Mouse (Mus musculus) neural tube, embryonic 13.5 days (tissue): ENCODE results near the gene Ankrd55. TPM values are rescaled to one million over a fixed set of nuclear protein-coding genes. Genes with fewer than 3 reads are reported as not detected.
A peak's percentile ranks its signal among the peaks of the same experiment; 100 is the strongest.
"Not testable (repeated sequence)": the region's sequence is repeated elsewhere in the genome, so short reads cannot be mapped to it uniquely, and the experiment has no call there.

Experiments used
- ATAC-seq: fragments of 200-750 bp; cut with Nextera tagmentation; 2 replicates; pipeline ENCODE4 v1.8.0; 2017; ENCODE audit warnings: low read depth, mild to moderate bottlenecking, moderate TSS enrichment, moderate library complexity
- H3K27ac ChIP-seq: fragments of 300-500 bp; sonication (generic); replicated peaks from 2 replicates; pipeline ENCODE4 v1.5.1; 2015; ENCODE audit warnings: moderate library complexity, mild to moderate bottlenecking, inconsistent platforms
- H3K27me3 ChIP-seq: fragments of 300-500 bp; sonication (generic); 2 replicates; pipeline ENCODE4 v1.6.1; 2015; ENCODE audit warnings: mild to moderate bottlenecking, inconsistent platforms
- H3K36me3 ChIP-seq: fragments of 300-500 bp; sonication (generic); 2 replicates; pipeline ENCODE4 v1.6.1; 2015; ENCODE audit warnings: mild to moderate bottlenecking, inconsistent platforms
- H3K4me1 ChIP-seq: fragments of 300-500 bp; sonication (generic); replicated peaks from 2 replicates; pipeline ENCODE4 v1.6.1; 2015; ENCODE audit warnings: inconsistent platforms
- H3K4me2 ChIP-seq: fragments of 300-500 bp; sonication (generic); 2 replicates; pipeline ENCODE4 v1.6.1; 2015; ENCODE audit warnings: inconsistent platforms, mild to moderate bottlenecking, moderate library complexity
- H3K4me3 ChIP-seq: fragments of 300-500 bp; sonication (generic); 2 replicates; pipeline ENCODE4 v1.5.1; 2015; ENCODE audit warnings: mild to moderate bottlenecking, inconsistent platforms
- H3K9ac ChIP-seq: fragments of 300-500 bp; sonication (generic); 2 replicates; pipeline ENCODE4 v1.6.1; 2015; ENCODE audit warnings: moderate library complexity, mild to moderate bottlenecking, inconsistent platforms
- H3K9me3 ChIP-seq: fragments of 300-500 bp; sonication (generic); 2 replicates; pipeline ENCODE4 v1.6.1; 2016; ENCODE audit warnings: inconsistent platforms
- WGBS: fragments of 180-500 bp; shearing (Covaris S2); methylation state at CpG from one replicate; pipeline ENCODE4 v1.1.7; 2015; 5-methylcytosine and 5-hydroxymethylcytosine counted together
- polyA plus RNA-seq: library from polyadenylated mRNA; unstranded; fragments of >200 nt; fragmentation: Nextera tagmentation; extraction: Ambion mirVana; gene quantifications from 2 replicates; pipeline ENCODE4 v1.2.1, GENCODE M21; 2015

Ankrd55 gene
- polyA plus RNA-seq, 1 experiment from 2014 or later: 4.2 TPM

DNA sequence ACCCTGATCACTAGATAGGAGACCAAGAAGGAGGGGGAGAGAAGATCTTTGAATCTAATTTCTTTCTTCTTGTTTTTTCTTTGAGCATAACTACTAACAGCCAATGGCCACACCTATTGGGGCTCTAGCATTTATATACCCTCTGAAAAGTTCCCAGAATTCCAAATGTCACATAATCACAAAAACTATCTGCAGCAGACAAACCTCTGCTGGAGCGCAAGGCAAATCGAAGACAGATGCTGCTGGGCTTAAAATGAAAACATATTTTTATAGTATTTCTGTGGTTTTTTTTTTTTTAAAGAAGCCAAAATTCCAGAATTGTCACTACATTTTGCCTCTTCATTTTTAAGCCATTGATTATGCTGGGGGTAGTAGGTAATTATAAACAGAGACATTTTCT is 15.2 kb downstream of the Ankrd55 start:
- ATAC-seq: no peak
- H3K4me3 ChIP-seq: no peak overlapping the region
- no peaks in the 10 kb centered on the region for H3K36me3 ChIP-seq
- H3K9ac ChIP-seq: no peak overlapping the region
- H3K27ac ChIP-seq: no peak overlapping the region
- no peaks in the 10 kb centered on the region for H3K27me3 ChIP-seq
- no peak overlapping the region for H3K4me2 ChIP-seq
- H3K4me1 ChIP-seq: no peaks in the 10 kb centered on the region
- WGBS: 94% methylated on average over 2 of the region's 2 CpGs
- H3K9me3 ChIP-seq: no peaks in the 10 kb centered on the region

DNA sequence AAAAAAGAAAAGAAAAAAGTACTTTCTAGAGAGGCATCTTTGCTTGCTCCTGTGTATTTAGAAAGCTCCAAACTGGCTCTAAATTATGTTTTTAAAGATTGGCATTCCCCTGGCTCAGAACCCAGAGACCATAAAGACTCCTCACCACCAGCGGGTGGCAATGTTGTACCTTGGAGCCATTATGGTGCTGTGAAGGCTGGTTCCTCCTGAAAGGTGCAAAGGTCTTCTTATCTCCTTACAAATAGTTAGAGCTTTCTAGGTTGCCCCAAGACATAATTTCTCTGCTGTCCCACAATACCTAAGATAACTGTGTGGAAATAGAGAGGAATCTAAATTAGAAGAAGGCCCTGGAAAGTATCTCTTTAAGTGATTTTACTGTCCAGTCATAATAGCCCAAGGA is 20.4 kb downstream of the Ankrd55 start:
- Histone ChIP-seq H3K9me3 (no peaks in the 10 kb centered on the region), H3K27me3 (no peaks in the 10 kb centered on the region), H3K36me3 (no peaks in the 10 kb centered on the region), H3K27ac (no peak overlapping the region), H3K4me2 (no peak overlapping the region), H3K9ac (no peak overlapping the region), H3K4me3 (no peak overlapping the region), H3K4me1 (no peaks in the 10 kb centered on the region)
- WGBS: 29% methylated on average over 1 of the region's 1 CpGs
- no peak for ATAC-seq

DNA sequence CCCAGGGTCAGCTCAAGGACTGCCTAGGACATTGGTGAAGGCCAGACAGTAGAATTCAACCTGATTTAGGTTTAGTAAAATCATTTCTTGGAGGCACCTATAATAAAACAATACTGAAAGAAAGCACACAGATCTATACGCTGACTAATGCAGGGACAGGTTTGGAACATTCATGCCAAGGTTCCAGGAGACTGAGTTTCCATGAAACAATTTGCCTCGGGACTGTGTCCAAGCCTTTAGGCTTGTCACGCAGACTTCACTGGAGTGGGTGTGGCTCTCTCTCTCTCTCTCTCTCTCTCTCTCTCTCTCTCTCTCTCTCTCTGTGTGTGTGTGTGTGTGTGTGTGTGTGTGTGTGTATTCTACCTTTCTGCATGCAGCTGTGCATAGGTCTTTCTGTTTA is 23.4 kb downstream of the Ankrd55 start:
- not testable (repeated sequence) for H3K27me3 ChIP-seq, H3K9ac ChIP-seq, H3K4me1 ChIP-seq, H3K27ac ChIP-seq, H3K9me3 ChIP-seq, H3K4me3 ChIP-seq, H3K4me2 ChIP-seq, H3K36me3 ChIP-seq, ATAC-seq
- WGBS: 81% methylated on average over 3 of the region's 3 CpGs

DNA sequence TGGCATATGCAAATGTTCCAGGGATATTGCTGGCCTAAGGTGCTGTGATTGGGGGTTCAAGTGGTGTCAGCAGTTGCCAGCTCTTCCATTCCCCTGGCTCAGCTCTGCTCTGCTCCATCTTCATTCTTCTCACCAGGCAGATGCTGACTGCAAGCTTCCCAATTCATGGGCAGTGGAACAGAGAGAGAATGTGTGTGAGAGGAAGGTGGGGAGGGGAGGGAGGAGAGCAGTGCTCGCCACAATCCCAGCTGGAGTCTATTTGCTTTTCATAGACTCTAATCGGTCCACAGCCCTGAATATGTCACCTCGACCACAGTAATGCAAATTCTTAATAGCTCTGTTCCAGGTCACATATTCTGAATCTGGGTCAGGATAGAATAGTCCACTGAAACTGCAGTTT is 27.2 kb downstream of the Ankrd55 start:
- no peak overlapping the region for H3K4me3 ChIP-seq
- no peak overlapping the region for H3K27ac ChIP-seq
- ATAC-seq: no peak
- H3K4me2 ChIP-seq: no peak overlapping the region
- H3K9ac ChIP-seq: no peak overlapping the region
- no peaks in the 10 kb centered on the region for H3K4me1 ChIP-seq
- no peaks in the 10 kb centered on the region for H3K27me3 ChIP-seq
- no peaks in the 10 kb centered on the region; the same call in 1 of the 2 replicates for H3K9me3 ChIP-seq
- peaks cover 4% of the 10 kb centered on the region; the same call in 1 of the 2 replicates for H3K36me3 ChIP-seq
- WGBS: 6% methylated on average over 3 of the region's 3 CpGs

DNA sequence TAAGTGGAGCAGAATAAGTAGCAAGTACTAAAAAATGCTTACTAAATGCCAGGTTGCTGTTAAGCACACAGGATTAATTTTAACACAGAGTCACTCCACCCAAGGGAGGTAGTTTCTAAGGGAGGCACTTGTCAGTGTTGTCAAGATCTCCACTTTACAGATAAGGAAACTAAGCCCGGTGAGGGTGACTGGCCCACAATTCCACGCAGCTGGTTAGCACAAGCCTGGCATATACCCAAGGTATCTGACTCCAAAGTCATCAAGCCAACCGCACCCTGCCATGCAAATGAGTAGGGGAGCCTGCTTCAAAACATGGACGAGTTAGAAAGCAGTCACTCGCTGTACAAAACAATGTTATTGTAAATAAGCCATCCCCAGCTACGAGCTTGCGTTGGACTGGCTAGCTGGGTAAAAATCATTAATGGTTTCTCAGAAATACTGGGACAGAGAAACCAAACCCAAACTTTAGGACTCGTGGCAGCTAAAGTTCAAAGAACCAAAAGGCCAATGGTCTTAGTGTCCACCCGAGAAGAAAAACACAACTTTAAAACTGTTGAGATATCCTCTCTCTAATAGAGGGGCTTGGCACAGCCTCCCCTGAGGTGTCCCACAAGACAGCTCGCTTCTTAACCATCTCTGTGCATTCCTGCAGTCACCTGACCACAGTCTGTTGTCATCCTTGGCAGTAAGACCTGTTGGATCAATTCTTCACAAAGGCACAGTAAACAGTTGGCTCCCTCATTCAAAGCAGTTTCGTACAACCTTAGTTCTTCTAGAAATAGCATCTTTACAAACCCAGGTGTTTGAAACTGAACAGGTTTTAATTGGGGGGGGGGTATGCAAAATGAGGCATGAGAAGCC is 28.6 kb downstream of the Ankrd55 start:
- Histone ChIP-seq H3K4me3 (no peak overlapping the region), H3K4me2 (no peak overlapping the region), H3K9me3 (no peaks in the 10 kb centered on the region; the same call in 1 of the 2 replicates), H3K27ac (no peak overlapping the region), H3K4me1 (no peaks in the 10 kb centered on the region), H3K27me3 (no peaks in the 10 kb centered on the region), H3K9ac (no peak overlapping the region), H3K36me3 (peaks cover 4% of the 10 kb centered on the region; the same call in 1 of the 2 replicates)
- 85% methylated on average over 11 of the region's 11 CpGs for WGBS
- ATAC-seq: no peak

DNA sequence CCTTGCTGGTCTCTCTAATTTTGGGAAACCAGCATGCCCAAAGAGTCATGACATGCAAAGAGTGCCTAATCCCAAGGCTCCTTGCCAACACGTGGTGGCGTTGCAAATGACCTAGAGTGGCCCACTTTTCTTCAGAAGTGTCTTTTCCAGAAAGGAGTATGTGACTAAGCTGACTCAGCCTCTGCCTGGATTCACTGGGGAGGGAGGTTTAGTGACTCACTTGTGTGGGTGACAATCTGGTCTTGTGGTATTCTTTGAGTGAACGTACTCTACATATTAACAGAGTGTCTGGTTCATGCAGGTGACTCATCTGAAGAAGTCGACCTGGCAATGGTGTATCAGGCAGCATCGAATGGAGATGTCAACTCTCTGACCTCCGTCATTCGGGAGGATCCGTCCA is 29.9 kb downstream of the Ankrd55 start:
- Histone ChIP-seq H3K27ac (no peak overlapping the region), H3K9me3 (no peaks in the 10 kb centered on the region; the same call in 1 of the 2 replicates), H3K36me3 (peaks cover 4% of the 10 kb centered on the region; the same call in 1 of the 2 replicates), H3K4me2 (no peak overlapping the region), H3K4me1 (no peaks in the 10 kb centered on the region), H3K27me3 (no peaks in the 10 kb centered on the region), H3K4me3 (no peak overlapping the region), H3K9ac (no peak overlapping the region)
- no peak for ATAC-seq
- WGBS: 89% methylated on average over 8 of the region's 8 CpGs

DNA sequence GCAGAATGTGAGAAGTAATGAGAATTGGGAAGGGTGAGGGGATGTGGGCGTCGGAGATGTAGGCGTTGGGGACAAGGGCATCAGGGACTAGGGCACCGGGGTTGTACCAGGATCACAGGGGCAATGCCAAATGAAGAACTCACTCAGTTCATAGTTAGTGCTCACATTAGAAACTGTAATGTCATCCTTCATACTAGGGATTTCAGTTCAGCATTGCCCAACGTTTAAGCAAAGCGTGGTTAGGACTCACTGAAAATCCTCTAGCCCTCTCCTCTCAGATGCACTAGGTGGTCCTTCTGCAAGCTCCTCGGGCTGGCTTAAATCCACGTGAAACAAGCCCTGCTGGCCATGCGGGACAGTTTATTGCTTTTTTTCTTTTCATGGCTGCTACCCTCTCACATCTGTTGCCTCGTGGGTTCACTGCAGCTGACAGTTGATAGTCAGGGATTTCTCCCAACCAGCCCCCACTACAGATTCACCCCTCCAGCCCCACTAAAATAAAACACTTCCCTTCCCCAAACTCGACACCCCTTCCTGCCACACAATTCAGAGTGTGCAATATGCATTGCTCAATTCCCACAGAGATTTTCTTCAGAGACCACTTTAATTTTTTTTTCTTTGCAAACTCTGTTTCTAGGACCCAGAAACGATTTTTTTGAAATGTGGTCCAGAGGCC is 35.5 kb downstream of the Ankrd55 start:
- 66% methylated on average over 12 of the region's 12 CpGs for WGBS
- peaks cover 4% of the 10 kb centered on the region; the same call in 1 of the 2 replicates for H3K36me3 ChIP-seq
- no peak overlapping the region for H3K9ac ChIP-seq
- no peak for ATAC-seq
- H3K27ac ChIP-seq: no peak overlapping the region
- H3K4me3 ChIP-seq: no peak overlapping the region
- H3K4me1 ChIP-seq: no peaks in the 10 kb centered on the region
- H3K9me3 ChIP-seq: no peaks in the 10 kb centered on the region; the same call in 1 of the 2 replicates
- no peak overlapping the region for H3K4me2 ChIP-seq
- H3K27me3 ChIP-seq: no peaks in the 10 kb centered on the region

DNA sequence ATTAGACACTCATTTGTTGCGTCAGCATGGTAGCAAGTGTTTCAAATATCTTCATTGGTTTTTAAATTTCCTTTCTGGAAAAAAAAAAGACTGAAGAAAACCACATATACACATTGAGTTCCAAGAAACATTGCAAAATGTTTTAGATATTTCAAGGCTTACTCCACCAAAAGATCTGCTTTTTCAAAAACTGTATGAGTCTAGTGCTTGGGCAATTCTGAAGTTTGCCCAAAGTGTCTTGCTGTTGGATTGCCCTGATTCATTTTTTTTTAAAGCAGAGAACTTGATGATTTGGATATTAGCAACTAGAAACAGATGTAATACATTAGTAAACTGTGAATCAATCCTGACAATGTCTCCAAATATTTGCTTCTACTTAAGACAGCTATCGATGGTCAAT is 36.9 kb downstream of the Ankrd55 start:
- no peak overlapping the region for H3K4me2 ChIP-seq
- 0 out of 2 replicates have a peak, but pooled peaks cover under 1% of the 10 kb centered on the region for H3K4me1 ChIP-seq
- 92% methylated on average over 2 of the region's 2 CpGs for whole genome bisulfite sequencing
- no peak overlapping the region for H3K4me3 ChIP-seq
- H3K9ac ChIP-seq: no peak overlapping the region
- no peaks in the 10 kb centered on the region for H3K36me3 ChIP-seq
- H3K9me3 ChIP-seq: no peaks in the 10 kb centered on the region
- no peak for ATAC-seq
- no peaks in the 10 kb centered on the region for H3K27me3 ChIP-seq
- no peak overlapping the region for H3K27ac ChIP-seq

DNA sequence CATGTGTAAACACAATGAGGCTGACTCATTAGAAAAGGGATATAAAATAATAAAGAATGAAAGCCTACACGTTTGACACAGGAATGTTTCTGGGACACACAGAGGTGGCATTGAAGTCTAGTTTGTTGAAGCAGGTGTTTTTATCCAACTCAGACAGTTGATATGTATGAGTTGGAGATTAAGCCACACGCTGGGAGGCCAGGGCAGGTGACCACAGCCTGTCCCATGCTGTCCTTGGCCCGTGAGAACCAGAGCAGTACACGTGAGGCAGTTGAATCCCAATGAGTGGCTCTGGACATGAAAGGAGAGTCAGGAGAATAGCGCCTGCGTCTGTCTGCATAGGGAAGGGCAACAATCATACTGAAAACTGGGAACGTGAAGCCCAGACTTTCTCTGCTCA is 38.2 kb downstream of the Ankrd55 start:
- Histone ChIP-seq H3K9me3 (no peaks in the 10 kb centered on the region), H3K4me1 (peaks cover 14% of the 10 kb centered on the region), H3K36me3 (no peaks in the 10 kb centered on the region), H3K4me2 (no peak overlapping the region), H3K27ac (no peak overlapping the region), H3K9ac (no peak overlapping the region), H3K4me3 (no peak overlapping the region), H3K27me3 (no peaks in the 10 kb centered on the region)
- no peak for ATAC-seq
- 86% methylated on average over 7 of the region's 7 CpGs for WGBS

DNA sequence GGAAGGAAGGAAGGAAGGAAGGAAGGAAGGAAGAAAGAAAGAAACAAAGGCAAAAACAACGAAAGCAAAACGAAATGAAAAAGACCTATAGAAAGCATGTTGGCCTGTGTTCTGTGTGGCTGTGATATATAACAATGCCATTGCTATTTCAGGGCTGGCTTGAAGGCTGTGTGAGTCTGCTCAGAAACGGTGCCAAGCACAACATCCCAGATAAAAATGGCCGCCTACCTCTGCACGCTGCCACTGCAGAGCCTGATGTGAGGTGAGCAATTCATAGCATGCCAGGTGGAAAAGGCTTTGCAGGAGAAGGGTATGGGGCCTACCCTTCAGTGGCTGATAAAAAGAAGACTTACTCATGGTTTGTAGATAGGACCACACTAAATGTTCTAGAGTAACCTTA is 38.7 kb downstream of the Ankrd55 start:
- Histone ChIP-seq H3K9ac (no peak overlapping the region), H3K36me3 (no peaks in the 10 kb centered on the region), H3K4me3 (no peak overlapping the region), H3K9me3 (no peaks in the 10 kb centered on the region), H3K27me3 (no peaks in the 10 kb centered on the region), H3K27ac (0 out of 2 replicates have a peak overlapping the region, but pooled peaks have one; percentile 15), H3K4me2 (no peak overlapping the region), H3K4me1 (peaks cover 19% of the 10 kb centered on the region)
- ATAC-seq: no peak
- 85% methylated on average over 5 of the region's 5 CpGs for WGBS

DNA sequence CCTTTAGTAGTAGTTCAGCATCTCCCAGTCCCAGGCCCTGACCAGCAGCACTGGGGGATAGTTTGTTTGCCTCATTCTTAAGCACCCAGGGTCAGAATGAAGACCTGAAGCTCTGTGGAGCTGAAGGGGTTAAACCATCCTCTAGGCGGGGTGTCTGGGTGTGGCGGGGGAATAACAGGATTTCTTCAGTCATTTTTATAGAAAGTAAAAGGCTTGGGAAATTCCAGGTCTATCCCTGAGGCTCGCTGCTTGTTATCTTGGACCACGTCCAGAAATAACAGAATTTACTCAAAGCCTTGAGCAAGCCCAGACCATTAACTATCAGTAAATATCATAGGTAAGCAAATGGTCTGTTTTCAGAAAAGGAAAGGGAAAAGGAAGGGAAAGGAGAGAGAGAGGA is 39.3 kb downstream of the Ankrd55 start:
- no peak overlapping the region for H3K4me3 ChIP-seq
- ATAC-seq: no peak
- no peaks in the 10 kb centered on the region for H3K9me3 ChIP-seq
- H3K36me3 ChIP-seq: no peaks in the 10 kb centered on the region
- H3K27me3 ChIP-seq: no peaks in the 10 kb centered on the region
- no peak overlapping the region for H3K4me2 ChIP-seq
- H3K27ac ChIP-seq: peak overlapping the region; percentile 15; the same call in 1 of the 2 replicates
- no peak overlapping the region for H3K9ac ChIP-seq
- peaks cover 25% of the 10 kb centered on the region for H3K4me1 ChIP-seq
- WGBS: 68% methylated on average over 4 of the region's 4 CpGs

DNA sequence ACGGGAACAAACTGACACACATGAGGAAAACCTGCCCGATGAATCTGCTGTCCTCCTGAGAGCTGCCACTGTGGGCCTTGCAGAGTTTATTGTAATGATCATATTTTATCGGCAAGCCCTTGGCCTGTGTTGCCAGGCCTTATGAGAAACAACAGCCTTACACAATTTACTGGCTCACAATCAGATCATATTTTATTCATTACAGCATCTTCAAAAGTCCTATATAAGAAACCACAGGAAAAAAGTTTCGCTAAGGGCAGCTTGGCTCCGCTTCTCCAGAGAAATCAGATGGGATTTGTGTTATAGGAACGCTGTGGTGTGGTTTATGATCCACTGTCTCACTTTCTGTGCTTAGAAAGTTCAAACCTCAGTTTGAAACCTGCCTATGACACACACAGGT is 42.0 kb downstream of the Ankrd55 start:
- Histone ChIP-seq H3K27ac (peak overlapping the region; percentile 76; the same call in 1 of the 2 replicates), H3K4me1 (peaks cover 26% of the 10 kb centered on the region), H3K9me3 (no peaks in the 10 kb centered on the region), H3K4me3 (no peak overlapping the region), H3K4me2 (no peak overlapping the region), H3K9ac (no peak overlapping the region), H3K27me3 (no peaks in the 10 kb centered on the region), H3K36me3 (no peaks in the 10 kb centered on the region)
- 88% methylated on average over 6 of the region's 6 CpGs for WGBS
- ATAC-seq: no peak
